Mouse (Mus musculus): ENCODE results near the gene Pigo.

GRCm38 (mm10) chr4:43035851-43036250 lies 10.2 kb upstream of the Pigo start:
- no peak for TF ChIP-seq CTCF (IDR thresholded peaks at IDR 0.05)
- TF ChIP-seq EP300 (IDR thresholded peaks at IDR 0.05) = no peak

Measured in lung, postnatal 0 days (tissue).